Mouse (Mus musculus): Measurements from ENCODE around the gene Olfr1443.
"Not testable (repeated sequence)": the region's sequence is repeated elsewhere in the genome, so short reads cannot be mapped to it uniquely, and the experiment has no call there.

The Olfr1443 gene

DNA sequence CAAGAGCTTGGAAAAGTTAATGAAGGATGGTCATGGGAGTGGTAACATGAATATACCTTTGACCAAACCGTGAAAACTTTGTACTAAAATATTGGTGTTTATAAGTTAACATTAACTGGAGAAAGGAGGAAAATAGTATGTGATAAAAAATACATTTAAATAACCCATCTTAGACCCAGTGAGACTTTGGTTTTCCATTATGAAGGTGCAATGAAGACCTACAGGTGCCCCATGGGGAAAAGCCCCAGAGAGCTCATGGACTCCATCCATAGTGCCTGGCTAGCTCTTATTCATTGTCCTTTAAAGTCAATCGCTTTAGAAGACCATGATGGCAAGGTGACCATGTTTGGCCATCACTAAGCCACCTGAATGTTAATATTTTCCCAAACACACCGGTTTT lies at the start of gene Olfr1443:
TSS of gene Olfr1443 (plus strand) at position 301 of the 400 bp plus-strand sequence.
- DNase-seq (ENCODE audit: low read depth, low spot score) = no peak

DNA sequence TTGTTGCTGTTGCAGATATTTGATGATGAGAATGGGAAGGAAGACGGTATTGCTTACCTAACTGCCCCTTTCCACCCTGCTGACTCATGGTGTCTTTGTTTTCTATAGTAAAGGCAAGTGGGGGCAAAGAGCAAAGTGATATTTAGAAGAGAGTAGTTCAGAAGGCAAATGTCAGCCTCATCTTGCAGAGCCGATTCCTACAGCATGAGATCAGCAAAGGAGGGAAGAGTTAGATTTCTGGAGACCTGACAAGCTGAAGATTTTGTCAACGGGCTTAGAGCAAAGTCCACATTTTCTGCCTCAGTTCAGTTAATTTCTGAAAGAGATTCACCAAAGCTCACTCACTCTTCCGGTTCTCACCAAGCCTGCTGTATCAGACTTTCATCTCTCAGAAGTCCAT lies 44.7 kb upstream of the Olfr1443 start, which contains the start of gene Glyat:
TSS of gene Glyat (plus strand) at position 133 of the 400 bp plus-strand sequence.
- no peak for DNase-seq (ENCODE audit: low read depth, low spot score)

DNA sequence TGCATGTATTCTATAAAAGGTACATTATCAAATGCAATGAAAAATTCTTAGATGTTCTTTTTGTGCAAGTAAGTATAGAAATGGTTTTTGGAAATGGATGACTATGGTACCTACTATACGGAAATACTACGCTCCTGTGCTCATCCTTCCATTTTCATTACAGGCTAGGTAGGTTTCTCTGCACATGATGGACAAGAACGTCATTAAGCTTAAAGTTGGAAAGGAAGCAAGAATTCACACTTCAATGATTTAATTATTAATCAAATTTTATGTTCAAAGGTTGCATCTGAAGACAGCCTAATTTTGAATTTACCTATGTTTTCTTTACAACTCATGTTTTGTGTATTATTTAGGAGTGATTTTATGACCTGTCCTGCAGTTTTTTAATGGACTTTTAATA lies 43.7 kb upstream of the Olfr1443 start:
- no peak for DNase-seq (ENCODE audit: low read depth, low spot score)

DNA sequence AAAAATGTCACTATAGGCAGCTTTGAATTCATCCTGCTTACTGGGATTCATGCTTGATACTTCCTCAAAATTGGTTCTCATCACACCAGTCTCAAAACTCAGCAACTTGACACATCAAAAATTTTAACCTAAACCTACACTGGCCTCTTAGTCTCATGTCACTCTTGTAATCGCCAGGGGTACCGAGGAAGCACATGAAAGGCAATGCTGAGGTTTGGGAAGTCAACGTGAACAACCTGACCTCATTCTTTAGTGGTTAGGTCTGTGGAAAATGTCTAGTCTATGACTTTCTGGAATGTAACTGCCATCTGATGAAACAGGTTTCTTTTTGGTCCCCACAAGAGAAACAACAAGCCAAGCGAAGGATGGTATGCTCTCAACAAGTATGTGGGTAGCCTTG lies 42.9 kb upstream of the Olfr1443 start:
- no peak for DNase-seq (ENCODE audit: low read depth, low spot score)

DNA sequence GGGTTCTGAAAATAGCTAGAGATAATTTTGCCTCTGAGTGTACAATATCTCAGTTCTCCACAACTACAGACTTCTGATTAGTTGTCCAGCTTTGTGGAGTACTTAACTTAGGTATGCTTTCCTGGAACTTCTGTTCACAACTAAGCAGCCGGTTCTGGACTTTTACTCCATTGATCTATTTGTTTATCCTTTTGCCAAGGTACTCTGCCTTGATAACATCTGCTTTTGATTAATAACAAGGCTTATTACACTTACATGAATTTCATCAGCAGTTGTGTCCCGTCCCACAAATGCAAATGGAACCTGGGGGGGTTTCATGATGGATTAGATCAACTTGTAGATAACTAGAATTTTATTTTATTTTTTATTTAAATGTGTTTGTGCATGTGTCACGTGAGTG lies 41.0 kb upstream of the Olfr1443 start:
- DNase-seq (ENCODE audit: low read depth, low spot score) = no peak

DNA sequence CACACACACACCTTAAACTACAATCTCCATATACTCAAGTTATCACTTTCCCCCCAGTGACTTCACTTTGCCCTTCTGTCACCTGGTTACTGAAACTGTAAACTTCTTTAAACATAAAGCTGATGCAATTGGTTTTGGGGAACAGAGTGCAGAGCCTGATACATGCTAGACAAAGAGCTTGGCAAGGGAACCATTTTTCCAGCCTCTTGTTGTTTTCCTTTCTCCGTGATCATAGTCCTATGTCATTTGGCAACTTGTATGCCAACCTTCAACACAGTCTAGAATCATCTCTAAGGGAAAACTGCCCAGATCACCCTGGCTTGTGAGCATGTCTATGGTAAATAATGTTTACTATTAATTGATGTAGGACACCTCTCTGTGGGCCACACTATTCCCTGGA lies 39.9 kb upstream of the Olfr1443 start:
- no peak for DNase-seq (ENCODE audit: low read depth, low spot score)

DNA sequence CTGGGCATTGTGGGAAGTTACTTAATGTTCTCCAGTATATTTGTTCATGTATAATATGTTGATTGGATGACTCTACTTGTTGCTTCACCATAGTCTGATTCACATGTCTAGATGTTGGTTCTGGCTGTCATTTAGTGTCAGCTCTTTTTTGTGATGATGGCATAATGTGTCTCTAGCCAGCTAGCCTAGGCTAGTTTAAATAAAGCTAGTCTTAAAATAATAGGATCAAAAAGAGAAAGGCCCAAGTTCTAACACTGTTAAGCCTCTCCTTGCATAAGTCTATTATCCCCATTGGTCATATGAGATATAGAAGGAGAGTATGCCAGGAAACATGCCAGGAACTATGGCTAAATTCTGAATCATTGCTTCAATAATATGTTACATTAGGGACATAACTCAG lies 28.4 kb upstream of the Olfr1443 start:
- DNase-seq (ENCODE audit: low read depth, low spot score) = no peak

DNA sequence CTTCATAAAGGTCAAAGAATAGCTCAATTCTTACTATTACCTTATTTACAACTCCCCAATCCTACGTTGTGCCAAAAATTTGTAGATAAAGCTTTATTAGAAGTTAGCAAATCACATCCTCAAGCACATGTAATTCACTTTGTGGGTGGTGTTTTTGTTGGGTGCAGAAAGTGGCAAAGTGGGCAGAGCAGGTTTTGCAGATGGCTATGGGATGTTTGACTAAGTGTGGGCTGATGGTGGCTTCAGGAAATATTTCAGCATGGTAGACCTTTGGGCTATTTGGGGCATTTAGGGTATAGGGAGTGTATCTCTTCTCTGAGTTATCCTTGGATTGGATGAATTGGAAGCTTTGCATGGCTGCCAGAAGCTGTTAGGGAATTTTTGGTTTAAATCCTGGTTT lies 11.8 kb upstream of the Olfr1443 start:
- DNase-seq (ENCODE audit: low read depth, low spot score) = no peak

DNA sequence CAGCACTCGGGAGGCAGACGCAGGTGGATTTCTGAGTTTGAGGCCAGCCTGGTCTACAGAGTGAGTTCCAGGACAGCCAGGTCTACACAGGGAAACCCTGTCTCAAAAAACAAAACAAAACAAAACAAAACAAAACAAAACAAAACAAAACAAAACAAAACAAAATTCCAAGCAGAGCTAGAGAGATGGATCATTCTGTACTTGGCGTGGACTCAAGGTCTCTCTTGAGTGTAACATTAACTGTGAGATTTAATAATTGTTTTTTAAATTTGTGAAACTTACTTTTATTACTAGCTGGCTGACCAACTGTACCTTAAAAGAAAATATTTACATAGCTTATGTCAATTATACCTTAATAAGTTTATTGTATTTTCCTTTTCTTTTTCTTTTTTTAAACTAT lies 9.3 kb upstream of the Olfr1443 start:
- not testable (repeated sequence) for DNase-seq (ENCODE audit: low read depth, low spot score)

DNA sequence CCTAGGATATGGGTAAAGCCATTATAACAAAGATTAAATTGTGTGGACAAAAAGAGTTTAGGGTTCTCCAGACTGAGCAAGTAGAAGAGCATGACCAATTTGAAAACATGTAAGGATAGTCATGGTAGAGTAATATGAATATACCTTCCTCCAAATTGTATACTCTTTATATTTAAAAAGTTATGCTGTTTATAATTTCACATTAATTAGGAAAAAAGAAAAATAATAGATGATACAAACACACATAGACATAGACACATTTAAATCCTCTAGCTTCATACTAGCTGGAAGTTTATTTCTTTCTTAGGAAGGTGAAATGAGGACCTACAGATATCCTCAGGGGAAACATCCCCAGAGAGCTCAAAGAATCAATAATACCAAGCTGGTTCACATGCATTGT lies 7.8 kb upstream of the Olfr1443 start, which contains the start of gene Olfr1442:
TSS of gene Olfr1442 (plus strand) at position 301 of the 400 bp plus-strand sequence.
- DNase-seq (ENCODE audit: low read depth, low spot score) = no peak

DNA sequence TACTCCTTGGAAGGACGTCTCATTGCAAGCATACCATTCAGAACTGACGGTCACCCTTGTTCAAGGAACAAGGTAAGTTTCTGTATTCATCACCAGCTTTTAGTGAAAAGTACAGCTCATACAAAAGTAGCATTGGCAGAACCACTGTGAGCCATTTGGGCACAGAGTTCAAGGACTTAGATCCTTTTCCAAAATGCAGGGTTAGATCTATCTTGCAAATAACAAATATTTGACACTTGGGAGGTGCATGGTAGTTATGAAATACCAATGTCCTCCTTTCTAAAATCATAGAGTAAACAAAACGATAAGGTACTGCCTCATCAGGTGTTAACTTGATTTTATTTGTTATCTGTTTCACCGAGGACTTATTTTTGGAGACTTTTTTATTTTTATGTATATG lies 6.9 kb upstream of the Olfr1443 start:
- DNase-seq (ENCODE audit: low read depth, low spot score) = no peak

DNA sequence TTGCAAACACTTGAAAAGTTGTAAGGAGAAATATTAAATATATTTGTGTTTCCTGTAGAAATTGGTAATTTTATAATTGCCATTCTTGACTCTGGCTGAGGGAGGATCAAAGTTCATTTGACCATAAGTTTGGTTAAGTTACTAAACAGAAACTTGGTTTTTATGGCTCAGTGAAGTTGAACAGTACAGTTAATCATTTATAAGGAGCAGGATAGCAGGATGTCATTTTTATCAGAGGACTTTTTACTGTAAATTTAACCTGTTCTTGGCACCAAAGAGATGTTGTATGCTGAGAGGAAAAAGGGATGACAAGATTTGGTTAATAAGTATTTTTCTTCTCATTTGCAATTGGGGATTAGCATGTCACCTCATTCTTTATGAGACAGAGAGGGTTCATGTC lies 6.7 kb downstream of the Olfr1443 start:
- no peak for DNase-seq (ENCODE audit: low read depth, low spot score)

DNA sequence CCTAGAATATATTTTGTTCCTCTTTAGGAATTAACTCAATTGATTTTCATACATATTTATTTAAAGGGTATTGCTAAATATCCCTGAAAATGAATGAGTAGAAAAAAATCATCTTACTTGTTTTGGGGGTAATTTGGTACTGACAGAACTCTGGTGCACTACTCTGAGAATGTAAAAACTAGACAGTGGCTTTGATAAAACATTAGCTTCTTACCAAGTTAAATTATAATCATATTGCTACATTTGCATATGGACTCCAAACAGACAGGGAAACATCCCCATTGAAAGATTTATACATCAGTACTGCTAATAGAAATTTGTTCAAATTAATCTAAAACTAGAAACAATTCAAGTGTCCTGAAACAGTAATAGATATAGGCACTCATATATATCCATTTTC lies 7.3 kb downstream of the Olfr1443 start:
- no peak for DNase-seq (ENCODE audit: low read depth, low spot score)

DNA sequence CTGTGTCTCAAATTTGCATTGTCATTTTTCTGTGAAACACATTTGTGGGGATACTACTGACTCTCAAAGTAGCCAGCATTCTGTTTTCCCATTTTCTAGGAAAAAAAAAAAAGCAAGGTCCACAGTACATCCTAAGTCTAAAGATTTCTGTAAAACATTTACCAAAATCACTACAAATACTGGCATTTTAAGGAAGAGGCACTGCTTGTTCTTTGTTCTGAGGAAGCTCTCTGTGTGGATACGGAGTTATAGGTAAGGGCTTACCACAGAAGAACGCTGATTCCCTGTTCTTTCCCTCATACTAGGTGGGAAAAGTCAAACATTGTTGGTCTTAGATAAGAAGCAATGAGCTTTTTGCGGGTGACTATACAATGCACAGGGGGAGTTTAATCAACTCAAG lies 17.7 kb downstream of the Olfr1443 start, which contains the start of gene Keg1:
TSS of gene Keg1 (plus strand) at position 197 of the 400 bp plus-strand sequence.
- DNase-seq (ENCODE audit: low read depth, low spot score) = no peak

DNA sequence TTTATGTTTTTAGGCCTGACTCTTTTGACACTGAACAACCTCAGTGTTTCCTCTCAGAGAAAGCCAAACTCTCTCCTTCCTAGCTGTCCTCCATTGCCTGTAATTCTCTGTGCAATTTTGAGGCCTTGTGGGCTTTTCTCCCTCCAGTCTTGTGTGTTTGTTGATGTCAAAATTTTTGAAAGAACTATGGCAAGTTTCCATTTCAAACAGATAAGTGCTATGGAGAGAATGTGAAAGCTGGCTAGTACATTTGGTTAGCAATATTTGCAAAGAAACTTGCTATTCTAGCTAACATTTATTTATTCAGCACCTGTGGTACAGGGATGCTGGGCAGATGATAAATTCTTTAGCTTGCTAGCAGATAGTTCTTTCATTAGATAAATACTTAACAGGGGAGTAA lies 18.3 kb downstream of the Olfr1443 start:
- DNase-seq (ENCODE audit: low read depth, low spot score) = no peak

DNA sequence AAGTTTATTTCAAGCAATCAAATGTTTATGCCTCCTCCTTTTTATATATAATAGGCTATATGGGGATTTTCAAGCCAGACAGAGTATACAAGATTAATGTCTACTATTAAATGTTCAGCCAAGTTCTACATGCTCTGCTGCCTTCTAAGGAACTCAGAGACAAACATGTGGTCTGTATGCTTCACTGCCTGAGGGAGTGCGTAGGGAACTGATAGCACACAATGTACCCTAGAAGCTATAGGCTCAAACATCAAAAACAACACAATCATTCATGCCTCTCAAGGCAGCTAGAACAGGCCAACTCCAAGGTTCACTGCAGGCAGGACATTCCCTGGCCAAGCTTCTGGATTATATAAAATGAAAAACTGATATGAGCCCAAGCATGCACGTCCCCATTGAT lies 30.5 kb downstream of the Olfr1443 start:
- DNase-seq (ENCODE audit: low read depth, low spot score) = no peak

DNA sequence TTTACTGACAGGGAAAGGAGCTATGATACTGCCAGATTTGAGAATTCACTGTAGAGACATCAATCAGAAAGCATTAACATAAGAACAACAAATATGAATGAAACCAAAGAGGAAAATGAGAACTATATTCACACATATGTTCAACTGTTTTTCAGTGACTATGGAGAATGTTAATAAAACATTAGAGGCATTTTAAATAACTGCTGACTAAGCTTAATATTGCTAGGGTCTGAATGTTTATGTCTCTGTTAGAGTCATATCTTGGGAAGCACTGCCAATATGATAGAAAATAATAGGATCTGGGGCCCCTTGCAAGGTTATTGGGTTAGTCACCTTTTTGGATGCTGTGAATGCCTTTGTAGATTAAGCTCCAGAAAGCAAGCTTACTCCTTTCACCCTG lies 31.1 kb downstream of the Olfr1443 start:
- no peak for DNase-seq (ENCODE audit: low read depth, low spot score)

DNA sequence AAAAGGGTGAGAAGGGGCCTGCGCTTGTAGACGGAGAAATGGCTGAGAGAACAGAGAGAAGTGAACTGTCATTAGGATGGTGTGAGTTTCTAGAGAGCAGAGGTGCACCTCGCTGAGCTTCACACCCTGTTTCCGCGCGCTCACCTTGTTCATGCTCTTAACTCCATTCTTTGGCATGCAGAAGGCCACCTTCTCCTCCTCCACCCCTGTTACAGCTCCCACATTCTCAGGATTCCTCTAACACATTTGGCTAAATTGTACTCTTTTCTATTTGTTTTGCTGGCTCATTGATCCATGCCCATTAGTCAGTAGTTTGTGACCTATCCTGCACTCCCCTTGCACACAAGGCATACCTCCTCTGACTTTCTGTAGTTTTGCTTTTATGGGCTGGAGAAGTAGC lies 41.3 kb downstream of the Olfr1443 start:
- no peak for DNase-seq (ENCODE audit: low read depth, low spot score)

DNA sequence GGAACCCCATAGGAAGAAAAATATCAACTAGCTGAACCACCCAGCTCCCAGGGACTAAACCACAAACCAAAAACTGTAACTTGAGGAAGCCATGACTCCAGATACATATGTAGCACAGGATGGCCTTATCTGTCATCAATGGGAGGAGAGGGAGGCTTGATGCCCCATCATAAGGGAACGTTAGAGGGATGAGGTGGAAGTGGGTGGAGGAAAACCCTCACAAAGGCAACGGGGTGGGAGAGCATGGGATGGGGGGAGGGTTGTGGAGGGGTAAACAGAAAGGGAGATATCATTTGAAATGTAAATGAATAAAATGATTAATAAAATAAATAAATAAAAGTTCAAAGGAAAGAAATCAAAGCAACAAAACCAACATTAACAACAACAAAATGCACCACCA lies 42.6 kb downstream of the Olfr1443 start:
- DNase-seq (ENCODE audit: low read depth, low spot score) = no peak

DNA sequence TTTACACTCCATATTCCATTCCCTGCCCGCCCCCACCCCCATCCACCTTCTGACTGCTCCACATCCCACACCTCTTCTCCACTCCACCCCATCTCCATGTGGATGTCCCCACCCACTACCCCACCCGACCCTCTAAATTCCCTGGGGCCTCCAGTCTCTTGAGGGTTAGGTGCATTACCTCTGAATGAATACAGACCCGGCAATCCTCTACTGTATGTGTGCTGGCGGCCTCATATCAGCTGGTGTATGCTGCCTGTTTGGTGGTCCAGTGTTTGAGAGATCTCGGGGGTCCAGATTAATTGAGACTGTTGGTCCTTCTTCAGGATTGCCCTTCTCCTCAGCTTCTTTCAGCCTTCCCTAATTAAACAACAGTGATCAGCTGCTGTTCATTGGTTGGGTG lies 43.0 kb downstream of the Olfr1443 start:
- not testable (repeated sequence) for DNase-seq (ENCODE audit: low read depth, low spot score)

DNA sequence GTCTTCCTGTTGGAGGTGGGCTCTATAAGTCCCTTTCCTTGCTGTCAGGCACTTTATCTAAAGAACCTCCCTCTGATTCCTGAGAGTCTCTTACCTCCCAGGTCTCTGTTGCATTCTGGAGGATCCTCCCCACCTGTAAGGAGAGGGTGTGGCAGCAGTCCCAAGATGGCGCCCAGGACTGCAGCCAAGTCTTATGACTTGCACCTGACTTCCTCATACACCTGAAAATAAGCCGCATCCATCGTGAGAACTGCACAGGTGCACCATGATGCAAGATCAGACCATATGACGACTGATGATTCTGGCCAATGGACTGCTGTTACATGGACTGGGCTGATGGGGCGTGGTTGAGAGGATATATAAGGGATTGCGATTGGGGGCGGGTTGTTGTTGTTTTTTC lies 43.7 kb downstream of the Olfr1443 start:
- not testable (repeated sequence) for DNase-seq (ENCODE audit: low read depth, low spot score)

DNA sequence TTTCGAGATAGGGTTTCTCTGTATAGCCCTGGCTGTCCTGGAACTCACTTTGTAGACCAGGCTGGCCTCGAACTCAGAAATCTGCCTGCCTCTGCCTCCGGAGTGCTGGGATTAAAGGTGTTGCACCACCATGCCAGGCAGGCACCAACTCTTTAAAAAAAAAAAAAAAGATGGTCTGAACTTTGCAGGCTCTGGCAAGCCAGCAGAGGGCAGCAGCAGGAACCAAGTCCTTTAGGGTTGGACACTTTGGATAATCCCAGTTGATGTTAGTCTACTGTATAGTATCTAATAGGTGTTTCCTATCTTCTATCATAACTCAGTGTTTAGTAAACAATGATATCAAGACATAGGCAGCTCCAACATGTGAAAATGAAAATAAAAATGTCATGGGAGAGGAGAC lies 44.4 kb downstream of the Olfr1443 start:
- no peak for DNase-seq (ENCODE audit: low read depth, low spot score)

DNA sequence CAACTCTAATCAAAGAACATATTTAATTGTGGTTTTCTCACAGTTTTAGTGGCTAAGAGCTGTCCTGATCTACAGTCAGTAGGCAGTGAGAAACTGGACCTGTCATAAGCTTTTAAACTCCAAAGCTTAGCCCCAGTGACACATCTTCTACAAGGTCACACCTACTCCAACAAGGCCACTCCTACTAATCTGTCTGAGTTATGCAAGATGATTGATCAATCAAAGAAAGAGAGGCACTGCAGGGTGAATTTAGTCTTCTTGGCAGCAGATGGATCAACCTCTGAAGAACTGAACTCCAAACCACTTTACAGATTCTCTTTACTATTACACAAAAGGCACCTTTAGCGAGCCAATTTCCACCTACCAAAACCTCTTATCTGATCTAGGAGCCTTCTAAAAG lies 47.9 kb downstream of the Olfr1443 start:
- DNase-seq (ENCODE audit: low read depth, low spot score) = no peak

DNA sequence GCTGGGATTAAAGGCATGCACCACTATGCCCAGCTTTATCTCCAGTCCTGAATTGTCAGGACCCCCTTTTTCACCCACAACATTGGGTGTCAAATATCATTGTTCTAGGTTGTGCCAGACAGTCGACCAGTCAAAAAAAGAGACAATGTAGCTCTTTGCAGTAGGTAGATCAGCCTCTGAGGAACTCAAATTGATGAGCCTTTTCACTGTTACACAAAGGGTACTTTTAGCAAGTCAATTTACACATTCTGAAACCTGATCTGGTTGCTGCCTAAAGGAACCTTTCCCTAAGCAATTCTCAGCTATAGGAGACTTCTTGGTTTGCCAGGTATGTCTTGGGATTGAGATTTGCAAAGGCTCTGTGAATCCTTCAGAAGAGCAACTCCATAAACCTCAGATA lies 53.1 kb downstream of the Olfr1443 start:
- DNase-seq (ENCODE audit: low read depth, low spot score) = no peak
